Mouse (Mus musculus): ENCODE measurements around the gene Mief1.

Gene Mief1

DNA sequence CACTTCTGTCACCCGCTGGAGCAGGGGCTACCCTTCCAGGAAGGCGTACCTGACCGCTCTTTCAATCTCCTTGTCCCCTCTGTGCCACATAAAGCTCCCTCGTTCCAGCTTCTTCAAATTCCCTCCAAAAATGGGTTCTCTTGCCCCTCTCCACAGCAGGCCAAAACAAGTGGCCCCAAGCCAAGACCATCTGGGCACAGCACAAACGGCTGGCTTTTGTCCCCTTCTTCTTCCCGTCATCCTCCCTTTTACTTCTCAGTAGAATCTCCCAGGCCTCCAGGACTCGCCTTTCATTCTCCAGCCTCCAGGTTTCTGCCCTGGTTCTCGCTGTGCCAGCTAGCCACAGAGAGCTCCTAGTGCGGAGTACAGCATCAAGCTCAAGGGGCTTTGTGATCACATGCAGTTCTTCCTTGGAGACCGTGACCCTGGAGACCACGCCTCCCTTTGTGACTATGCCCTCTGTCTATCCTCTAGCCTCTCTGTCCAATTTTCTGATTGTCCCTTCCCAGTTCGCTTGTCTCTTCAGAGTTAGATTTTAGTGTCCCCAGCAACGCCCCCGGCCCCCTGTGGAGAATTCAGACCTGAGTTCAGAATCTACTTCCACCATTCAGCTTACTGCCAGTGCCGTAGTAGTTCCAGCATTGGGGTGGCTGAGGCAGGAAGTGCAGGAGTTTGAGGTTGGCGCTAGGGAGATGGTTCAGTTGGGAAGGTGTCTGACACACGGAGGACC lies 5.6 kb upstream of the Mief1 start:
- peak in 1 of 2 experiments; percentile 64 for DNase-seq (ENCODE audit: low spot score in 2 of 2)

DNA sequence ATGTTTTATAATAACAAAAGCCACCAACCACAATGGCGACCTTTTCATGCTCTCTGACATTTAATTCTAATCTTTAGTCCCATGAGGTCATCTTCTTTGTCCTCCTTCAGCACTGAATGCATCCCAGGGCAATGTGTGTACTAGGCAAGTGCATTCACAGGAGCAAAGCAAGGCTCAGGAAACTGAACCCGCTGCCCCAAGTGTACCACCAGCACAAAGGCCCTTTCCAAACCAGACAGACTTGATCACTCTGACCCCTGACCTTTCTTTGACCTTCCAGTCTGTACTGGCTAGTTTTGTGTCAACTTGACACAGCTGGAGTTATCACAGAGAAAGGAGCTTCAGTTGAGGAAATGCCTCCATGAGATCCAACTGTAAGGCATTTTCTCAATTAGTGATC lies 1.5 kb upstream of the Mief1 start:
- no peak for DNase-seq (ENCODE audit: low spot score in 2 of 2)

DNA sequence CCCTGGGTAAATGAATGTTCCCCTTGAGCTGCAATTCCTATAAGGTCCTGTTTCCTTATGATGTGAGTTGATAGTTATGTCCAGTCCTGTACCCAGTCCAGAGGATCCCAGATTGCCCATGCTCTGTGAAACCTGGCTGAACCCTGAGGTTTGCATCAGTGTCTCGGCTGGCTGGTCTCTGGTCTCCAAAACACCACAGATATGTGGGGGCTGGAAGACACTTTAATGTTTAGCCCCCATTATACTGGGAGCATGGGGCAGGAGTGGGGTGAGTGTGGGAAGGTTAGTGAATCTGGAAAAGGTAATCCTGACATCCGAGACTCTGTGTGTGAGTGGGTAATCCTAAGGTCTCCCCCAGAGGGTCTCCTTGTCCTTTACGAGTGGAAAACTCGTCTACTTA lies 765 bp upstream of the Mief1 start:
- DNase-seq (ENCODE audit: low spot score in 2 of 2) = no peak

DNA sequence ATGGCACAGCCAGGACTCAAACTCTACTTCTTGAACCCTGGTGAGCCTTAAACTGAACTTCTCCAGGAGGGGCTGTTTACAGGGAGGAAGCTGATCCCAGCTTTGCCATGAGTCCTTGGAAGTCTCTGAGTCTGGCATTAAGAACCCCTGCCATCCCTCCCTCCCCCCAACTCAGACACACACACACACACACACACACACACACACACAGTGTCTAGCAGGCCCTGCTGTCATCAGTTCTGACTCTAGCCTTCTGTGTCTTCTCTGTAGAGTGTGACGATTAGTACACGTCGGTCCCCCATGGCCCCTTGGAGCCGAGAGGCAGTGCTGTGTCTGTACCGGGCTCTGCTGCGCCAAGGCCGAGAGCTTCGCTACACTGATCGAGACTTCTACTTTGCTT lies 1.7 kb downstream of the Mief1 start, which contains the start of gene AC140267.1:
TSS of gene AC140267.1 (plus strand) at position 301 of the 400 bp plus-strand sequence.
- no peak for DNase-seq (ENCODE audit: low spot score in 2 of 2)

DNA sequence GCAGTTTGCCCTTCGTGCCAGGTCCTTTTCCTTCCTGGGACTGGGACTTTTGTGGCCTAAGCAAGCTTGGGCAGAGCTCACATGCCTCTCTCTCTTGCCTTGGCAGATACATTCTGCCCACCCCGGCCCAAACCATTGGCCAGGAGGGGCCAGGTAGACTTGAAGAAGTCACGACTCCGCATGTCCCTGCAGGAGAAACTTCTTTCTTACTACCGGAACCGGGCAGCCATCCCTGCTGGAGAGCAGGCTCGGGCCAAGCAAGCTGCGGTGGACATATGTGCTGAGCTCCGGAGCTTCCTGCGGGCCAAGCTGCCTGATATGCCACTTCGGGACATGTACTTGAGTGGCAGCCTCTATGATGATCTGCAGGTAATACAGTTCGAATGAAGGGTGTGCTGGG lies 14.3 kb downstream of the Mief1 start:
- DNase-seq (ENCODE audit: low spot score in 2 of 2) = no peak

DNA sequence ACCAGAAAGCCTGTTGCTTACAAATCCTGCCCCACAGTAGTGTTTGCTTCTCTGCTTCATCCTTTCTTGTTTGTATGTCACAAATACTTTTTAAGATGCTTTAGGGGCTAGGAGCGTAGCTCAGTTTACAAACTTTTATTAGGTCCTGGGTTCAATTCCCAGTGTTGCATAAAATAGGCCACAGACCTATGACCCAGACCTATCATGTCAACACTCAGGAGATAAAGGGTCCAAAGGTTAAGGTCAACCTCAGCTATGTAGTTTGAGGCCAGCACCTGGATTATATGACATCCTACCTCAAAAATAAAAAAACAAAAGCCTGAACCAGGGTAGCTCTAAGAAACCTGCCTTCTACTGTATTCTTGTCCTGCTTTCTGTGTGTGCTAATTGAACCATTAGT lies 14.8 kb downstream of the Mief1 start:
- DNase-seq (ENCODE audit: low spot score in 2 of 2) = no peak

DNA sequence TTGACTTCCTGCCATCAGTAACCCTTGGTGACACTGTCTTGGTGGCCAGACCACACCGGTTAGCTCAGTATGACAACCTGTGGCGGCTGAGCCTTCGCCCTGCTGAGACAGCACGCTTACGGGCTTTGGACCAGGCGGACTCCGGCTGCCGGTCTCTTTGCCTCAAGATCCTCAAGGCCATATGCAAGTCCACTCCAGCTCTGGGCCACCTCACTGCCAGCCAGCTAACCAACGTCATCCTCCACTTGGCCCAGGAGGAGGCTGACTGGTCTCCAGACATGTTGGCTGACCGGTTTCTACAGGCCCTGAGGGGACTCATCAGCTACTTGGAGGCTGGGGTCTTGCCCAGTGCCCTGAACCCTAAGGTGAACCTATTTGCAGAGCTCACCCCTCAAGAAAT lies 15.9 kb downstream of the Mief1 start:
- DNase-seq (ENCODE audit: low spot score in 2 of 2) = no peak

DNA sequence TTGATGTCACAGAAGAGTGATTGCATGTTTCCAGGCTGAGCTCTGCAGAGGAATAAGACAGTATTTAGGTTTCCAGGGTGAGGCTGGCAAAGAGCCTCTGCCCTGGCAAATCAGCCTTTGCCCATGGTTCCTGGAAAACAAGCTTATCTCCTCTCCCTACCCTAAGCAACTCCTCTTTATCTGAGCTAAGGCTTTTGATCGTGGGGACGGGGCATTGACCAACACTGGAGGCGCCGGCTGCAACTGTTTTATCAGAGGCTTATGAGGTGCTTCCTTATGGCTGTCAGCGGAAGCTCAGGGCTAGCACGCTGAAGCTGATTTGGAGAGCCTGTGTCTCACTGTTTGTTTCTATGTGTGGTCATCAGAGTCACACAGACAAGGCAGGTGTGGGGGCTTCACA lies 16.8 kb downstream of the Mief1 start:
- no peak for DNase-seq (ENCODE audit: low spot score in 2 of 2)

DNA sequence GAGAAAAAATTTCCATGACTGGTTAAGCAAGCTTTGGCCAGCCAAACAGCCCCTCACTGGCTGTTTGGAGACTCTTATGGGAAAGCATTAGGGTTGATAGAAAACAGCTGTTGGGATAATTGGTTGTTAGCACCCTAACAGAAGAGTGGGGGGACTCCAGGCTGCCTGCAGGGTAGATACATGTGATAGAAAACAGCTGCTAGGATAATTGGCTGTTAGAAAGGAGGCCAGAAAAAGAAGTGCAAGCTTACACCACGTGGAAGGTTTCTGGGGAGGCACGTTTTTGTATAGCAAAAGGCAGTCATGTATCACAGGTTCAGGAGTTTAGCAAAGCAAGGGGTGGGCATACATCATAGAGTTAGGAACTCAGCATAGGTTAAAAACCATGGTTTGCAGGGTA lies 19.7 kb downstream of the Mief1 start:
- no peak for DNase-seq (ENCODE audit: low spot score in 2 of 2)

DNA sequence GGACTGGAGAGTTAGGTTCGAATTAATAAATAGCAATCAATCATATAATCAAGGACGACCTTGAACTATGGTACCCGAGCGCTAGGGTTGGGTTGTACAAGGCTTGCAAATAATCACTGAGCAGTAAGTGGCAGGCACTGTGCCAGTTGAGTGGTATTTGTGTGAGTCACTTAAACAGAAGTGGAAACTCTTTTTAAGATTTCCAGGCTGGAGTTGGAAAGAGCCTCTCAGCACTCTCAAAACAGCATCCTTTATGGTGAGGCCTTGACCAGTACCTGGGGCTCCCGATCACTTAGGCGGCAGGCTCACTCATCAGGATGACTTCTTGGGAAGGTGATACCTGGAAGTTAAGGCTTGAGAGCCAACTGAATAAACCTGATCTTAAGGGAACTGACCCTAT lies 20.4 kb downstream of the Mief1 start:
- DNase-seq (ENCODE audit: low spot score in 2 of 2) = no peak

DNA sequence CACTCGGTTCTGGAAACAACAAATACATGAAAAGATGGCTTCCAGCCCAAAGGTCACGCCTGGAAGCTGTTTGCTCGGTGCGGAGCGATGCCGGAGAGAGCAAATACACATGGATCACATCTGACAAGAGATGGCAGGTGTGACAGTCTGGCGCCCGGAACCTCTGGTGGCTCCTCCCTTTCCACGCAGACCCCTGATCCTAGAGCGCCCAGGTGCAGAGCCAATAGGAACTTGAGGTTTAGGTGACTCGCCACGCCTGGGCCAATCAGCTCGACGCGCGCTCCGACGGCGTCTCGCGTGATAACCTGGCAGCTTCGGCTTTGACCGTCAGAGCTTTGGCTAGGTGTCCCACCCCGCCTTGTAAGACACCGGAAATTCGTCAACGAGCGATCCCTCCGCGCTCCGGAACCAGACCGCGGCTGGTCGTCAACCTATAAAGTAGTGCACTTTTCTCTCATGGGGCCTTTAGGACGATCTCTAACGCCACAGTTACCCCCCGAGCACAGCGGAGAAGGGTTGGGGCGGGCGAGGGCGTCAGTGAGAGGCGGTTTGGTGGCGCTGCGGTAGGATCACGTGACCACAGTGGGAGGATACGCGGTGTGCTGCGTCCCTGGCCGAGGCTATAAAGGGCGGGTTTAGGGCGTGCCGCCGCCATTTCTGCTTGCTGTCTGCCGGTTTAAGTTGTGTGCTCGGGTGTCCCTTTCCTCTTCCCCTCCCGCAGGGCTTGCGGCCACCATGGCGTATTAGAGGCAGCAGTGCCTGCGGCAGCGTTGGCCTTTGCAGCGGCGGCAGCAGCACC lies 21.2 kb downstream of the Mief1 start, which contains the start of gene Atf4:
TSS of gene Atf4 (plus strand) at position 338 of the 799 bp plus-strand sequence.
- peak; percentile 91 to 96 for DNase-seq (ENCODE audit: low spot score in 2 of 2)

DNA sequence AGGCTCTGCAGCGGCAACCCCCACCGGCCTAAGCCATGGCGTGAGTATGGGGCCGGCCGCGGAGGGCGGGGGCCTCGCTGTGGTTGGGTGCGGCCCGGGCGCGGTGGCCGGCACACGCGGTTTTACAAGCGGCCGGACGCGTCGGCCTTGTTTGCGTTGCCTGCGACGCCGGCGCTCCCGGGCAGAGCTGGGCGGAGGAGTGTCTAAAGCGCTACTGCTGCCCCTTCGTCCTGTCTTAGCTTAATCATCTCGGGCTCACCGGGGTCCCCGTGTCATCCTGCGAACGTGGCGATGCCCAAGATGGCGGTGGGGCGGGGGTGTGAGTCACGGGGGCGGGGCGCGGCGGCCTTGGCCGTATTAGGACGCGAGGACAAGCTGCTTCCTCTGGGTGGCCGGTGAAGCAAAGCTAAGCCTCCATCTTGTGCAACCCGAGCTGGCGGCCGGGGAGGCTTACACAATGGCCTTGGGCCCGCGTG lies 21.9 kb downstream of the Mief1 start:
- peak; percentile 63 to 82 for DNase-seq (ENCODE audit: low spot score in 2 of 2)

DNA sequence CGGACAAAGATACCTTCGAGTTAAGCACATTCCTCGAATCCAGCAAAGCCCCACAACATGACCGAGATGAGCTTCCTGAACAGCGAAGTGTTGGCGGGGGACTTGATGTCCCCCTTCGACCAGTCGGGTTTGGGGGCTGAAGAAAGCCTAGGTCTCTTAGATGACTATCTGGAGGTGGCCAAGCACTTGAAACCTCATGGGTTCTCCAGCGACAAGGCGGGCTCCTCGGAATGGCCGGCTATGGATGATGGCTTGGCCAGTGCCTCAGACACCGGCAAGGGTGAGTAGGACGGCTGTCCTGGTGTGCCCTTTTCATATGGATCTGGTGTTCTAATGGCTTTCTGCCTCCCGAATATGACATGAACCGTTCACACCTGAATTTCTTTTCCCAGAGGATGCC lies 22.4 kb downstream of the Mief1 start:
- peak in 1 of 2 experiments; percentile 25 for DNase-seq (ENCODE audit: low spot score in 2 of 2)

DNA sequence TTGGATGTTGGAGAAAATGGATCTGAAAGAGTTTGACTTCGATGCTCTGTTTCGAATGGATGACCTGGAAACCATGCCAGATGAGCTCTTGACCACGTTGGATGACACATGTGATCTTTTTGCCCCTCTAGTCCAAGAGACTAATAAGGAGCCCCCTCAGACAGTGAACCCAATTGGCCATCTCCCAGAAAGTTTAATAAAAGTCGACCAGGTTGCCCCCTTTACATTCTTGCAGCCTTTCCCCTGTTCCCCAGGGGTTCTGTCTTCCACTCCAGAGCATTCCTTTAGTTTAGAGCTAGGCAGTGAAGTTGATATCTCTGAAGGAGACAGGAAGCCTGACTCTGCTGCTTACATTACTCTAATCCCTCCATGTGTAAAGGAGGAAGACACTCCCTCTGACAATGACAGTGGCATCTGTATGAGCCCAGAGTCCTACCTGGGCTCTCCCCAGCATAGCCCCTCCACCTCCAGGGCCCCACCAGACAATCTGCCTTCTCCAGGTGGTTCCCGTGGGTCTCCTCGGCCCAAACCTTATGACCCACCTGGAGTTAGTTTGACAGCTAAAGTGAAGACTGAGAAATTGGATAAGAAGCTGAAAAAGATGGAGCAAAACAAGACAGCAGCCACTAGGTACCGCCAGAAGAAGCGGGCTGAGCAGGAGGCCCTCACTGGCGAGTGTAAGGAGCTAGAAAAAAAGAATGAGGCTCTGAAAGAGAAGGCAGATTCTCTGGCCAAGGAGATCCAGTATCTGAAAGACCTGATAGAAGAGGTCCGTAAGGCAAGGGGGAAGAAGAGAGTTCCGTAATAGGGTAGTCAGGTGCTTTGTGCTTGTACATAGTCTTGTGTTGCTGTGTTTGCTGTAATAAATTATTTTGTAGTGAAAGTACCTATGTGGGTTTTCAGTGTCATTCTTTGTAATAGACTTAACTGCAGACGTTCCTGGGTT lies 23.1 kb downstream of the Mief1 start:
- no peak for DNase-seq (ENCODE audit: low spot score in 2 of 2)

DNA sequence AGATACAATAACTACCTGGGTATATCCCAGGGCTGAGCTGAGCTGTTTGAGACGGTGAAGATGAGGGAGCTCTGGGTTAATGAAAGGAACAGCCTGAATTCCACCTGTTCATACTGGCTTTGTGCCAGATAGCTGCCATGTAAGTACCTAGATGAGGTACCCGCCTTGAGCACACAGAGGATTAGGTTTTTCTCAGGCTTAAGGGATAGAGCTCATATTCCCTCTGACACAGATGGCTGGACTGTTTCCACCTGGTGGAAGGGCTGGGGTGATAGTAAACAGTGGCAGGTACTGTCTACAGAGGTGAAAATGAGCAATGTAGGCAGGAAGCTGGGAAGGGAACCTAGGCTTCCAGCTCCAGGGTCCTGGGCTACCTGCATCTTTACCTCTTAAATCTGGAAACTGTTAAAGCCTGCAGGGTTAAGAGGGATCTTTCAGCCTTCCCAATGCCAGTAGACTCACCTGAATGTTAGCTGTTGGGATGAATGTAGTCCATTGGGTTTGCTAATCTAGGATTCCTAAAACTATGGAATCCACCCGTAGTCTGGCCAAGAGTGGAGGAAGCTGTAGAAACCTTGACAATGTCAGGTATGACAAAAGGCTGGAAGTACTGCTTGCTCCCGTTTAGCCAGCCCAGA lies 23.9 kb downstream of the Mief1 start:
- peak in 1 of 2 experiments; percentile 22 for DNase-seq (ENCODE audit: low spot score in 2 of 2)

DNA sequence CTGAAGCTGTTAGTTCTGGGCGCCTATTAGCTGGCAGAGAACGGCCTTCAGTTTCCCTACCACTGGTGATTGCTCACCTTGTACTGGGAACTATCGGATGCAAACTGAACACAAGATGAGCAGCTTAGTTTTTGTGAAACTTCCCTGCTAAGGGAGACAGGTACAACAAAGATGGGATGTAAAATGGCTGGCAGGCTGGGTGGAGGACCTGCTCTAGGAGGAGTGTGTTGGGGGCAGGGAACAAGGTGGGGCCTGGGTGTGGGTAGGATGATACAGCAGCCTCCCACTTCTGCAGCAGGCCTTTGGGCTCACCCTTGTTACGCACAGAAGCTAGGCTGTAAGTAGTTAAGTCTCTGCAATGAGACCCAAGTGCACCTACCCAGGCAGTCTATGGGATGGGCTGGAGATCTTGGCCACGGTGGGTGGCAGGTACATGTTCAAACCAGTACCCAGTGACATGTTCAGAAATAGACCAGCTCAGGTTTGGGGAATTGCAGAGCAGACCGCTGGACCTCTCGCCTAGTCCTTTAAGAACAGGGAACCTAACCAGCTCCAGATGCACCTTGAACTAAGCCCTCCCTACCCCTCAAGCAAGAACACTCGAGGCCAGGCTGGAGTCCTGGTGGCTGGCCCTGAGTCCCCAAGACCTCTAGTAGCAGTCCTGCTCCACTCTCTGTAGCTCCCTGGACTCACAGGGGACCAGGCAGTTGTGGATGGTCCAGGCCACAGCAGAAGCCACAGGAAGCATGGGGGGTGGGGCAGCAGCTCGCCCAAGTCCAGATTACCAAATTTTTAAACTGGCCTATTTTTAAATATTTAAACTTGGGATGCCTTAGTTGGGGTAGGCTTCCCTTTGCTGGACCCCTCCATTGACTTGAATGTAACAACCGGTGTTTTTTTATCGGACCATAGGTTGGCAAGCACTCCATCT lies 24.7 kb downstream of the Mief1 start:
- DNase-seq (ENCODE audit: low spot score in 2 of 2) = no peak

DNA sequence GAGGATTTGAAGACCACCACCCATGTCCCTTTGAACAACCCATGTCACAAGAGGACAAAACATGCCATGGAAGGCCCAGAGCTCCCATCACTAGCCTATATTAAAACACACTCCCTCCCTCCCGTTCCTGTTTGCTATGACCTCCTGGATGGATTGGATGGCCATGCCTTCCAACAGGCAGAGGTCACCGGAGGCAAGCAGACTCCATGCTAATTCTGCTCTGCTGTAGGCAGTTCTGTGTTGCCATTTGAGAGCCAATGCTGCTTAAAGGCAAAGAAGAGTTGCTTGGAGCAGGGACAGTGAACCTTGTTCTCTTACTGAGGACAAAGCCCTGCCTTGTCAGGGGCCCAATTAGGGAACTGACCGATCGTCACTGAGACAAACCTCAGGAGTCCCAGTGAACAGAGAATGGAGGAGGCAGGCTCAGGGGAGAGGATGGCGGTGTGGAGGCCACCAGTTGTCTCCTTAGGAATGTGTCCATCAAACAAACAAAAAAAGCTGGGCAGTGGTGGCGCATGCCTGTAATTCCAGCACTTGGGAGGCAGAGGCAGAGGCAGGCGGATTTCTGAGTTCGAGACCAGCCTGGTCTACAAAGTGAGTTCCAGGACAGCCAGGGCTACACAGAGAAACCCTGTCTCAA lies 25.7 kb downstream of the Mief1 start:
- no peak for DNase-seq (ENCODE audit: low spot score in 2 of 2)

DNA sequence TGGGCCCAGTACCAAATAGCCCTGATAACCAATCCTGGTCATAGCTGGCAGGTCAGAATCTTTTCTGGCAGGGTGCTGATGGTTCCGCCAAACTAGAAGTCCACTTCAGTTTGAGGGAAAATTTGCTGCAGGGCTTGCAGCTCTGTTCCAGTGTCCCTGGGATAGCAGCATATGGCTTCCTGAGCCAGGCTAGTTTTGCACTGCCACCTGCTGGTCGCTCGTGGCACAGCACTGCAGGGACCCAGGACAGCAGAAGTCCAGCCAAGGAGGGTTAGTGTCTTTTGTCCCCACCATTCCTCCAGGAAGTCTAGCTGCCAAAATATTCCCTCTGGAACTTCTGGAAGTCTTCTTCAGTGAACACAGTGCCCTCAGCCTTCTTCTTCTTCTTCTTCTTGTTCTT lies 26.9 kb downstream of the Mief1 start:
- peak; percentile 77 to 90 for DNase-seq (ENCODE audit: low spot score in 2 of 2)

DNA sequence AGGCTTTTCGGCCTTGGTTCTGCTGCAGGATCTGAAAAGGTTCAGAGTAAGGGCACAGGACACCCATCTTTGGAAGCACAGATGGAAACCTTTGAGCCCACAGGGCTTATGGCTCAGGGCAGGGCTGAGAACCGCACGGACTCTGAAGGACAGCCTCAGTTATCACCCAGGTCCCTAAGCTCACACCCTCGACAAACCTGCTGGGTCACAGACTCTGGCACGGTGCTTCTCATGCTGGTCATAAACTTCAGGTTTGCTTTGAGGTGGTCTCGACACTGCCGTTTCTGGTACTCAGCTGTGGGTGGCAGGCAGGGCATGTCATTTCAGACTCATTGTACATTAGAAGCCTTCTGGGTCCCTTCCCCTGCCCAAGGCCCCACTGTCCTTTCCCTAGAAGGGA lies 27.3 kb downstream of the Mief1 start:
- DNase-seq (ENCODE audit: low spot score in 2 of 2) = no peak

Measured in cerebellum, postnatal 4 days (tissue).